Mouse (Mus musculus) cerebellum, postnatal 25 days (tissue): Measurements from ENCODE around the gene Col19a1.

Experiments
- DNase-seq, 2 experiments: peaks; one replicate each; pipeline ENCODE4 v3.0.0; 2021; ENCODE audit warnings: mixed read lengths in 2 of 2

Col19a1 gene

DNA sequence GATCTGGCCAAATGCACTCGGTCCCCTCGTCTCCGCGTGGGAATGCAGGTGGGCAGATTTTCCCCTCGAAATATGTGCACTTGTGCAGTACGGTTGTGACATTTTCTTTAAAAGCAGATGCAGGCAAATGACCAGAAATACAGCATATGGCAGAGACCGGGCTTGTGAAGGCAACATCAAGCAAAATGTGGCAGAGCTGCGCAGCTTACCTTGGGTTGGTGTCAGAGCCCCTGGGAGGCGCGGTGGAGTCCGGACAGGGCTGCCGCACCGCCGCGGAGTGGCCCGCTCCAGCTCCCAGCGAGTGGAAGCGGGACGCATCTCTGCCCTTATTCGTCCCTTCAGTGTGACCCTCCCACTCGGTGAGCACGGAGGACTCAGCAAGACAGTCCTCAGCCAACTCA, at the start of gene Col19a1:
Gene Col19a1, minus strand, starts transcription at position 332 of the 401 bp plus-strand sequence.
- DNase-seq, result peak; percentile 81 to 83

DNA sequence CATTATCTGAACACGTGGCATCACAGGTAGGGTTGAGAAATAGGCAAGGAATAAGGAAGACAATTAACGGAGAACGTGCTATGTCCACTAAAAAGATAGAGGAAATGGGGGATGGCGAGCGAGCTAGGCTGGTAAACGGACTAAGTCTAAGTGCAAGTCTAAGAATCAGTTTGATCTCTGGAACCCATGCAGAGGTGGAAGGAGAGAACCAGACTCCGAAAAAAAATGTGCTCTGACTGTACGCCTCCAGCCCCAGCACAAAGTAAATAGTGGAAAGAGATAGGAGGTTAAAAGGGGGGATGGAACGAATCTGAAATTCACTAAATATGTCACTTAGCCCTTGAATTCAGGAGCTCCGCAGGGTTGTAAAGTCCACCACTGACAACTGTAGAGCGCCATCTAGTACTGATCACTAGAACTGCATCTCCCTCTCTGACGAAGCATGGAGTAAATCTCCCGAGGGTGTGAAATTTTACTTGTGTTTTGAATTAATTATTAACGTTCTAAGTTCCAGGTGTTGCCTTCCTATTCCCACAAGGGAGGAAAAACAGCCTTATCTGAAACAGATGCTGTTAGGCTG, 46.4 kb upstream of the Col19a1 start:
- peak; percentile 35 to 65 for DNase-seq

DNA sequence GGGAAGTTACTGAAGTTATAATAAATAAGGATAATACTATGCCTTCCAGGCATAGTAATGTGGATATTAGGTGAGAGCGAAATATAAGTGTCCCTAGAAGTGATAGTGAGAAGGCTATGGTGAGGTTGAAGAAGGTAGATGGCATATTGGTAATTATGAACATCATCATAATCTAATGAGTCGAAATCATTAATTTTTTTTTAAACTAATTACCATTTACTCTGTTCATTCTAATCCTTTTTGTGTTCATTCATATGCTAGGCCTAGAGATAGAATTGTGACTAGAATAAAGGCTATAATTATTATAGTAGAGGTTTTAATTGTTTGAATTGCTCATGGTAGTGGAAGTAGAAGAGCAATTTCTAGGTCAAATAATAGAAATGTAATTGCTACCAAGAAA, 25.3 kb upstream of the Col19a1 start:
- peak in 1 of 2 experiments; percentile 33 for DNase-seq

DNA sequence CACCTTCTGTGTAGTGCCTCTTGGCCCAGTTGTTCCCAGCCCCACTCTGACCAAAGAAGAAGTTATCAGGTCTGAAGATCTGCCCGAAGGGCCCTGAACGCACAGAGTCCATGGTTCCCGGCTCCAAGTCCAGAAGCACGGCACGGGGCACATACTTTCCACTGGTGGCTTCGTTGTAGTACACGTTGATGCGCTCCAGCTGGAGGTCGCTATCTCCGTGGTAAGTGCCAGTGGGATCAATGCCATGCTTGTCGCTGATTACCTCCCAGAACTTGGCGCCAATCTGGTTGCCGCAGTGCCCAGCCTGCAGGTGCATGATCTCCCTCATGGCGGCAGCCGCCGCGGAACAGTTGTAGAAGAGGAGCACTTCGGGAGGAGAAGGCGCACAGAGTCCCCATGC, 7.8 kb upstream of the Col19a1 start:
- no peak for DNase-seq

DNA sequence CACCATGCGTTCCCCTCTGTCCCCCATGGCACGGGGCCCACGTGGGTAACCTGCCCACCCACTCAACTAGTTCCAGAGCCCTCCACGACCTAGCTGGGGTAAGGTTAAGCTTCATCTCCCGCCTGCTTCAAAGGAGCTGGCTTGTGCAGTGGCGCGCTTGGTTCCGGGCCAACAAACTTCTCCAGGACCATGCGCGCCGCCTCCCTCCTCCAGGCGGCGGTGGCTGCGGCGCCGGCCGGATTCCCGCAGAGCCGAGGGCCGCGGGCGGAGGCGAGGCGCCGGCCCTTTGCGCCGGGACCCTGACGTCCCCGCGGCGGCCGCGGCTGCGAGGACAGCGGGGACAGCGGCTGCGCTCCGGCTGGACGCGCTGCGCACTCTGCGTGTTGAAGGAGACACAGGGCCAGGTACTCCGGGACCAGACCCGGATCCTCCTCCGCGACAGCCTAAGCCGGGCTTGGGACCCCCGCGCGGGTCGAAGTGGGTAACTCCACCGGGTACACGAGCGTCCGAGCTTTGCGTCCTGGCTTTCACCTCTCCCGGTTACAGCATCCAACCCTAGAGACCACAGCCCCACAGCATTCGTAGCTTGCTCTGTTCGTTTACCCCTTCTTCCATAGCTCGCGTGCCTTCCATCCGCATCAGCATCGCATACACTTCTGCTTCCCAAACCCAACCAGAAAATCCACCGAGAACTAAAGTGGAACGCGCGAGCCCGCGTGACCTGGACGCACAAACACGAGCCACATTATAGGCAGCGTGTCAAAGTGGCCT, 717 bp downstream of the Col19a1 start:
- peak; percentile 69 to 76 for DNase-seq

DNA sequence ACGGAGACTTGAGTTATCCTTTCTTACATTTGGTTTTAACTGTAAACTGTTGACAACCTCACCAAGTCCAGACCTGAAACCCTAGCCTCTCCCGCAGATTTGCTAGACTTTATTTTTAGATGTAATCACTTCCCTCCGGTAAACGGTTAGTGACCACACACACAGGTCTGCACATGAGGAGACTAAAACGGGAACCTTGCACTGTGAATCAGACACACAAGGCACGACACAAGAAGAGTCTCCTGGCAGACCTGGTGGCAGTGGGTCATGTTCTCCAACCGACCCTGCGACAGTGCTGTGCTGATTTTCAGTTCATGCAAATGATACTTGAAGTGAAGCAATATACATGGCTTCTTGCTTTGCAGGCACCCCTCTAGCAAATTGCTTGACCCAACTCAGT, 14.7 kb downstream of the Col19a1 start:
- no peak for DNase-seq

DNA sequence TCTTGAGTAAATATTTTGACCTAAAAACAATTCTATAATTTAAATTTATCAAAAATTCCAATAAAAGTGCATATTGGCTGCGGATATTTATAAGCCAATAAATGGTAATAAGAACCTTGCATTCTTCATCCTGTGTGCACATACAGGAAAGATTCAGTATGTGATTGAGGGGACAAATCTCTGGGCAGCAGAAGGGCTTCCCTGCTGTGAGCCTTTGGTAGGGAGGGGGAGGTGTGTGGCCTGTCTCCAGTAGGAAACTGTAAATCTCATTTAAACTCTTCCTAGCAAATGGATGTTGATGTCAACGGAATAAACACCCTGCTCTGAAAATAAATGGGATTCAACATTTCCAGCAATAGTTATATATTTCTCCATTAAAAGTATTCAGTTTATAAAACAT, 23.2 kb downstream of the Col19a1 start:
- DNase-seq, result peak; percentile 60 to 74

DNA sequence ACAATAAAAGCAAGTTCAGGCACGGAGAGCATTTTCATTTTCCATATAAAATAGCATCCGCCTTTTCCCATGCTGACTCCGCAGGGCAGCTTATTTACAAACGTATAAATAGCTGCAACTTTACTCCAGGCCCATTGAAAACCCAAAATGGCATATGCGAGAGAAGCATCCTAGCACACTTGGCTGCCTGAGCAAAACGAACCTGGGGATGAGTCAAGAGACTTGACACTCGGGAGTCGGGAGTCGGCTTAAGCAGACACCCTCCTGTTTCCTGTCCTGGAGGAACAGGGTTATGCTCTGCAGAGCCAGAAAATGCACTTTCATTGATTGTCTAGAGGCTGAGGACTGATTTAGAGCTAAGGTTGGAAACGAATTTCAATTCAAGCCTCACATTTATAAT, 29.3 kb downstream of the Col19a1 start:
- DNase-seq, result peak; percentile 30 to 42

DNA sequence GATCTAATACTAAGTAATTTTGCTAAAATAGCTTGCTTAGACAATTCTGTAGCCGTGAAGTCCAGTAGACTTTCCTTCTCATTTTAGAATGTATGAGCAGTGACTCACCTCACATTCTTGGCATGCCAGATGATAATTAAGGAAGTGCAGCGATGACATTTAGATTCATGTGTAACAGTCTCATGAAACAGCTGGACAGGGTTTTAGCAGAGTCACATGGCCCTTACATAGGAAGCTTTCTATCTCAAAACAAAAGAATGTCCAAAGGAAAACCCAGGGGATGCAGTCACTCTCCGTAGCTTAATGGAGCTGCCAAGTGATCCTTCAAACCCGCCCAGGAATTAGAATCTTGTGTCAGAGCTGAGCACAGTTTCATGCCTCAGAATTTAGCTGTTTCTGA, 33.8 kb downstream of the Col19a1 start:
- DNase-seq, result no peak

DNA sequence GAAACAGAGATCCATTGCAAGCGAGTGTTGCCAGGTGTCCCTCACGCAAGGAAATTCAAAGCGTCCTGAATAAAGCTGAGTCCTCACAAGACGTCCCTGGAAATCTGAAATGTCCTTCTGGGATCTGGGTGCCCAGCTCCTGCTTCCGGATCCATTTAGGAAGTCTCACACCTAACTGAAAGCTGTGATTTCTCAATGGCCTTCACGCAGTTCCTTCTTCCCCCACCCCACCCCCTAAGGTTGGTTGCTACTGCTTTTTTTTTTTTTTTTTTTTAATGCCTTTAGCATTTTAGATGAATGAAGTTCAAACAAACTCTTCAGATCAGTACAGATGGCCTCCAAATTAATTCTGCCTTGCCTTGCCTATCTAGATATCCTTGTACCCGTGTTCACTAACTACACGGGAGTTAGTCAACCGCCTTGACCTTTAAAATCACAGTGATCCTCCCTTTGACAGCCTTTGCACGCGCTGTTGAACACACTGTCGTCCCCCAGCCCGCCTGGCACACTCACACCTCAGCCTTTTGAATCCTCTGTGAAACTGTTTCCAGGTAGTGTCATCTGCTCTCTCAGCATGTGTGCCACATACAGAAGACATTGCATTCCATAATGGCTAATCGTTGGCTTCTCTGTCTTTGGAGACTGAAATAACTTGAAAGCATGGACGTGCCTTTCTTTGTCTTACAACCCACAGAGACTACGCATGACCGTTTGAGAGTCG, 36.6 kb downstream of the Col19a1 start:
- peak; percentile 67 to 76 for DNase-seq

DNA sequence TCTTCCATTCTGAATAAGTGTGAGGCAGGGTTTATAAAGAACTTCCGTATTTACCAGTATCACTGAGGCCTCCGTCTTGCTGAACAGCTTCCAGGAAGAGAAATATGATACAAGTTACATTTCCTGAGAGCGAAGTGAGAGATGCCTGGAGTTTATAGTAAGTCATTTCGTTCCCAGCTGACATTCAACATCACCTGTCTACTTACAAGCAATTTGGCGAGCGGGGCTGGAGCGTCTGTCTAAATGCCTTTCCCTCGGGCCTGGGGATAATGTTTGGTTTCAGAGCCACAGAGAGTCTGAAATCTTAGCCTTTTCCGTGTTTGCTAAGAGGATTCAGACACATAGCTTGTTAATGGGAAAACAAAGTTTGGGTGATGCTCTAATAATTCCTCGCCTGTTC, 37.2 kb downstream of the Col19a1 start:
- peak; percentile 24 to 33 for DNase-seq

DNA sequence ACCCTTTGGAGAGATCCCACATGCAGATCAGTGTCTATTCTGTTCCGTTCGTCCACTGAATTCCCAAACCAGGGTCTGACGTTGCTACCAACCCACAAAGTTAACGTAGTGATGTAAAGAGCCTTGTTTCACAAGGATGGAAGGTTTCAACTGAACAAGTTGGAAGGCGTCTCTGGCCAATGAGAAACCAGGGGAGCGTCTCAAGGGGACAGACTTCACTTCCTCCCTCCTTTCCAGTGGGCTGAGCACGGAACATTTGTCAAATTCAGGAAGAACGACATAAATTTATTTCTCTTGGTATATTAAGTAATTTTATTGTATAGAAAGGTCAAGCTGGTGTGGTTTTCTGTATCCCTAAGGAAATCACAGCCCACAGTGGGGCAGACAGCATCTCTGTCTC, 38.2 kb downstream of the Col19a1 start:
- DNase-seq, result no peak

DNA sequence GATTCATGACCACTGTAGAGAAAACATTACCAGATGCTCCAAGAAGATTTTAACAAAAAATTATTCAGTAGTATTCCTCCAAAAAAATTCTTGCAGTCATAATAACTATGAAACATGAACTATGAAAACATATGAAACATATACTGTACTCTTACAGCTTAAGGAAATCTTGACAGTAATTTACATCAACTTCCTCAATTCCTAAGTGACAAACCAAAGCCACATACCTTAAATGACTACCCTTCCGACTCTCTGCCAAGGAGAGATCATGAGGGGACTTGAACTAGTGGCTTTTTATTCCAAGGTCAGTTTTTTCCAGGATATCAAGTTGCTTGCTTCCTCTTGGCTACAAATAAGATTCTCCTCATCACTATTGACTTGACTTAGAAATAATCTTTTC, 39.7 kb downstream of the Col19a1 start:
- DNase-seq, result no peak

DNA sequence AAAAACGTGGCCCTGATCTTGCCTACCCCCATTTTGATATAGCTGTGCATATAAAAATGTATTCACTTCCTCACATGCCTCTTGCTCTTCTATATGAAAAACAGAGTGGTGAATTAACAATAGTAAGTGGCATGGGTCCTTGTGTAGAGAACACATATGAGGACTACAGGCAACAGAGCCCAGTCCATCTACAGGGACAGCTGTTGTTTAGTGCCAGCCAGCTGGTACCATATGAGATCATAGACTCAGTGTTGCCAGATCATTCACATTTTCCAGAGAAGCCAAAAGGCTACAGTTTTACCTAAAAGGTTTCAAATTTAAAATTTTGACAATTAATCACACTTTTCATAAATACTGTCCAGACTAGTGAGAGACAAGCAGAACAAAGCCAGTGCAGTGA, 47.4 kb downstream of the Col19a1 start:
- DNase-seq, result no peak

DNA sequence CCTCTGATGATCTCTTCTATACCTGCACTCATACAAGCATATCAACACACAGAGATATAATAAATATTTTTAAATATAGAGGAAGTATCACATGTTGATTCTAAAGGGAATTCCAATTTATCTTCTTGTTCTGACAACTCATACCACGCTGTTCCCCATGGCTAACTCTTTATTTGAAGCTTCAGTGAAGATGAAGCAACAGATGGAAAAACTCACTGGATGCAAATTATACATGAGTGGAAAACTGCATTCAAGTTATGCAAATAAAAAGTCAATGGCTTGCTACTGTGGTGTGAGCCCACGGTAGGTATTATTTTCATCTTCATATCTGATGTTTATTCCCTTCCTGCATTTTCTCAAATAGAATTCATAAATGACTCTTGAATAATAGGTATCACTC, 60.1 kb downstream of the Col19a1 start:
- no peak for DNase-seq

DNA sequence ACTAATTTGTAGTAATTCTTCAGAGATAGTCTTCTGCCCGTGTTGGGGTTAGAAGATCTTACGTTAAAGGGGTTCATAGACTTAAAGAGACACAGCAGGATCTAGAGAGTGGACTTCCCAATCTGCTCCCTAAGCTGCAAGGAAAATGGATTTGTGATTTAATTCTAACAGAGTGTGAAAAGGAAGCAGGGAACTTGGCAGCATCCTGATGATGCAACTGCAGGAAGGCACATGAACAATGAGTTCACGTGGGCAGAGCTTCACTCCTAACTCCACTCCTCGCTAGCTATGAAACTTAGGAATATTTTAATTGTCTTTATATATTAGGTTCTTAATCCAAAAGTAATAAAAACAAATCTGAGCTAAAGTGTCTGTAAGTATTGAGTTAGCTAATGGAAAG, 69.8 kb downstream of the Col19a1 start:
- no peak for DNase-seq

DNA sequence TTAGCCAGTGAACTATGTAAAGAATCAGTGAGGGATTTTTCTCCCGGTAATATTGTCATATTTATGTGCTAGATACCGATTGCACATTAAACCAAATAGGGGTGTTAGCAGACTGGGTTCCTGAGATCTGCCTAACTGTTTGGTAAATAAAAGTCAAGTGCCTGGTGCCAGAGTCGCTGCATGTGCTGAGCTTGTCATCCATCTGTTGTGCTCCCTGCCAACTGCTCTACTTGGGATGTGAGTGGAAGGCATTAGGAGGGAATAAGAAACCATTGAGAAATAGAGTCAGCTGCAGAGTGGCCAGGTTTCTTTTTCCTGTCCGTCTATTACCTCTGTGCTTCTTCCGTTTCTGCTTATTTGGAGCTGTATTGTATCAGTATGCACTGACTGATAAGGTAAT, 71.9 kb downstream of the Col19a1 start:
- DNase-seq, result peak; percentile 77 to 84

DNA sequence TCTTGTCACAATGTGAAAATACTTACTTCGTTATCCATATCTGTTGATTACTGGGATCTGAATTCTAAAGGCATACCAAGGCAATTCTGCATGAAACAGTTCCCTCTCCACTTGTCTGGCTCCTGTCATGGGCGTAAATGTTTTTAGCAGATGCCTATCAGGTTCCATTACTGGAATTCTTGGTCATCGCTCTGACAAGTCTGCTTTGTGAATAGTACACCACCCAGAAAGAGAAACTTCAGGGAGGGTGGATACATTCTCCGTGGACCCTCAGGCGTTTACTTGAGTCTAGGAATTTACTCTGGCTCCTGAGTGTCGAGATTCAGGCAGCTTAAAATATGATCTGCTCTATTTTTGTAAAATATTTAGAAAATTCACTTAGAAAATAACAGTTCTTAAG, 75.7 kb downstream of the Col19a1 start:
- DNase-seq, result no peak

DNA sequence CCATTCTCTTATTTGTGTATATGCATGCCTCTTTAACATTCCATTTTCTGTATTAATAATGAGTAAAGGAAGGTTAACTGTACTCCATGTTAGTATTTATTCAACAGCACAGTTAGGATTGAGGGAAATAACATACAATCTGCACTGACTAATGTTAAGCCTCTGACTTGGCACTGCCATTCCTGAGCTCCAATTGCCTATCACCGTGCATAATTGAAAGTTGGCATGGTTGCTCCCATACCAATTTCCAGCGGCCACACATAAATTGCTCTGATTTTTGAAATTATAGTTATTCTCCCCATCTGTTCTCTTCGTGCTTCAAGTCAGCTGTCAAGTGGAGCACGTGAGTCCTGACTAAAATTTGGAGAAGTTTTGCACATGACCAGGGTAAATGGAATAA, 91.9 kb downstream of the Col19a1 start:
- DNase-seq, result no peak

DNA sequence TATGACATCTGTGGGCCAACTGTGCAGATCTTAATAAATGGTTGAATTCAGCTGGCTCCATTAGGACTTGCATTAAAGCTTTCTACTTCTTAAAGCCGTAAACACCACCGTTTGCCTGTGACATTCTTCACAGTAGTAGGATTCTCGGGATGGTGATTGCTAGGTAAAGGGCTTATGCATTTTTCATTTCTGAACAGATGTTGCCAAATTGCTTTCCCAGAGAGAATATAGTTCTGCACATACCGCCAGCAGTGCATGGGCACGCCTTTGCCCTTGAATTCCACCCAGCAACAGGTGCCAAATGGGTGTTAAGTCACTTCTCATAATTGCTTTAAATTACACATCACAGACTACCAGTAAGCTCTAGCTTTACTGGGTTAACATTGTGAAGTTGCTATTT, 103.1 kb downstream of the Col19a1 start:
- DNase-seq, result no peak

DNA sequence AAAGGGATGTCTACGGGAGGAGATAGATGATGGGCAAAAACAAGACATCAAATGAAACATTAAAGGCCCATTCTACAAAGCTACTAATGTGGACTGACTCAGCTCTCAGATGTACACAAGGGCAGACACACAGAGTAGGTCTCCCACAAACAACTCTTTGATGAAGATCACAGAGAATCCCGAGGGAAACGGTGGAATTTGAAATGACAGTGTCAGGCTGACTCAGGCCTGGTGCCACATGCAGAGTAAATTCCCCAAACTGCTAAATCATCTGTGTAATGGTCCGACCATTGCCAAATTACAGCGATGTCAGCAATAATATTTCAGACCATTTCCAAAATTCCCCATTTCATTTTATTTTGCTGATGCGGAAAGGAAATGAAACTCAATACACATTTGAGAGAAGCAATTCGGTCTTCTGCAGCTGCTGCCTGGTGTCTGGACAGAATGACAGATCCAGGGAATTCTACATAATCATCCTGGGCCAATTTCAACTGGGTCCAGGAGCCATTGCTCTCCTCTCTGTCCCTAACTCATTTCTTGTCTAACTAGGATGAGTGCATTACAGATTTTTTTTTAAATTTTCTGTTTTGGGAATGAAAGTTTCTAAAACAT, 116.1 kb downstream of the Col19a1 start:
- DNase-seq, result peak in 1 of 2 experiments; percentile 6

DNA sequence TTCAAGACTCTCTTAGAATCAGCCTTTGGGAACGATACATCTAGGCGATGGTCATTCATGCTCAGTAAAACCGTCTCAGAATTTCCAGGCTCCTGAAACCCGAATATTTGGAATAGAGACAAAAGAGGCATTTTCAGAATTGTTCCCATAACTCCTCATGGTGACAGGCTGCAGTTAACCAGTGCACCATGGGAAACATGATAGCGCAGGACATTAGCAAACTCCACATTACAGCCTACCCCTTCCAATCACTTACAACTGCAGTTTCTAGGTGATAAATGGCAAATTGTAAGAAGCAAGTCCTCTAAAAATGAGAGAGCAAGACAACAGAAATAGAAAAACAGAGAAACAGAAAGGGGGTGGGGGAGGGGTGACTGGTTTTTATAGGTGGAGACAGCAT, 116.6 kb downstream of the Col19a1 start:
- no peak for DNase-seq

DNA sequence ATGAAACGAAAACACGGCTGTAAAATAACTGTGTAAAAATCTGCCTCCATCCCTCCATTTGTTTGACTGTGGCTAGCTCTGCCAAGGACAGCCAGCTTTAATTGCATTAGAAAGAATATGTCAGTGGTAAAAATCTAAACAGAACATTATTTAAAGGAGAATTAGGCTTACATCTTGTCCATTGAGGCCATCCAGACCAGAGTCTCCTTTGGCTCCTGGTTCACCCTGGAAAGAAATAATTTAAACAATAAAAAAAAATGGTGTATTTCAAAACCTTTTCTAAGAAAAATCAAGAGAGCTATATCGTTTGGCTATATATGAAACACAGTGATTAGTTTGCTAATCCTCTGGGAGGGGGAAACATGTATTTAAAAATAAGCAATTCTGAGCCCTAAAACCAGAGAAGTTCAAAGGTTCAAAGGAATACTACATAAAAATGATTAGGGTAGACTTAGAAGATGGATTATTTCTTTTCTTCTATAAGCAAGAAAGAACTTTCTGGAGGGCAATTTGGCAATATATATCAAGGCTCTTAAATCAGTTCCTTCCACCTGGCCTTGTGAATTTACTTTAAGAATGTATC, 125.9 kb downstream of the Col19a1 start:
- no peak for DNase-seq
